Mouse (Mus musculus): ENCODE results near the gene Aass. TPM values are rescaled to one million over a fixed set of nuclear protein-coding genes. Genes with fewer than 3 reads are reported as not detected.

Gene Aass
- polyA plus RNA-seq (2017; shearing (Covaris generic)) = not detected

DNA sequence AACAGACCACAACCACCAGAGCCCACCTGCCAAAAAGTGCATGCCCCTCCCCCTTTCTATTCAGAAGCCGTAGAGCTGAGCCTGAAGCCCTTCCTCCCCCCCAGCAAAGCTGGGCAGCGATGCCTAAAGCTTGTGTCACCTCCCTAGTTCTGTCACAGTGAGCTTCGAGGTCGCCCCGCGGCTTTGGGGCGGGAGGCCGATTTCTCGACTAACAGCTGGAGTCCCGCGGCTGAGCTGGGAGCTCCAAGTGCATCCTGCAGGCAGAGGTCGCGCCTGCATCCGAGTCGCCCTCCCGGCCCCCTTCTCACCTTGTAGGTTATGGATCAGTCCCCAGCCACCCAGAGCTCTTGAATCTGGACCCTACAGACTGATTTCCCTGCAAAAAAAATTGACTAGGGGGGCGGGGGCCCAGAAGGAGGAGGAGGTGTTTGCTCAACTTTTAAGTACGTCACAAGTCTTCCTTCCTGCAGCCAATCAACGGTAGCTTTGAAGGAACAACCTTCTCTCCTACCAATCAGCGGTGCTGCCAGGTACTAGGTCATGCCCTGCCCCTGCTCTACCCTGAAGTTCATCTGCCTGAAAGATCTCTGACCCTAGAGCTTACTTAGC is at the start of gene Aass:
TSS of gene Aass (minus strand) at position 414 of the 609 bp plus-strand sequence.

Other genes with a start within 250 kb of the Aass start
- gene Fezf1, start 115.4 kb upstream of the Aass start, polyA plus RNA-seq (2017; shearing (Covaris generic)) = not detected